Mouse (Mus musculus) heart, adult 2 months (tissue): ENCODE measurements around the gene Kalrn. TPM values are rescaled to one million over a fixed set of nuclear protein-coding genes. Genes with fewer than 3 reads are reported as not detected.

ENCODE experiments used
- DNase-seq, 2 experiments: peaks; one replicate each; pipeline ENCODE4 v3.0.0; 2021
- H3K27ac ChIP-seq: fragments of 200-600 bp; 2 replicates; pipeline ENCODE4 v1.8.1; 2022
- H3K27me3 ChIP-seq: fragments of 200-500 bp; 2 replicates; pipeline ENCODE4 v1.6.1; 2012; ENCODE audit warnings: mild to moderate bottlenecking, low read length, inconsistent platforms, mixed read lengths; ENCODE audit not compliant: control insufficient read depth, insufficient read depth
- H3K36me3 ChIP-seq: fragments of 200-500 bp; 2 replicates; pipeline ENCODE4 v1.6.1; 2012; ENCODE audit warnings: low read length, inconsistent platforms; ENCODE audit not compliant: control insufficient read depth, insufficient read depth
- H3K4me1 ChIP-seq: fragments of 200-500 bp; 2 replicates; pipeline ENCODE4 v1.6.1; 2011; ENCODE audit warnings: low read length; ENCODE audit not compliant: control insufficient read depth, insufficient read depth
- H3K4me3 ChIP-seq: fragments of 200-600 bp; 2 replicates; pipeline ENCODE4 v1.8.1; 2022
- H3K79me2 ChIP-seq: fragments of 200-500 bp; replicated peaks from 2 replicates; pipeline ENCODE4 v1.6.1; 2012; ENCODE audit warnings: mild to moderate bottlenecking, inconsistent platforms, low read length, moderate library complexity, mixed read lengths; ENCODE audit not compliant: control insufficient read depth, insufficient read depth
- H3K9ac ChIP-seq: fragments of 200-500 bp; 2 replicates; pipeline ENCODE4 v1.6.1; 2012; ENCODE audit warnings: low read depth, mild to moderate bottlenecking, control low read depth, inconsistent platforms, low read length, mixed read lengths
- CTCF ChIP-seq: fragments of 200-600 bp; IDR thresholded peaks from 2 replicates; pipeline ENCODE4 v1.8.1; 2022; ENCODE audit warnings: antibody characterized with exemption, mild to moderate bottlenecking, moderate library complexity
- EP300 ChIP-seq: fragments of 200-500 bp; IDR thresholded peaks from 2 replicates; pipeline ENCODE4 v1.6.1; 2011; ENCODE audit warnings: low read depth, low read length, control low read depth; ENCODE audit not compliant: insufficient read depth
- POLR2A ChIP-seq: fragments of 200-500 bp; IDR thresholded peaks from 2 replicates; pipeline ENCODE4 v1.6.1; 2011; ENCODE audit warnings: mild to moderate bottlenecking, low read depth, low read length, control low read depth; ENCODE audit not compliant: insufficient read depth
- WGBS: fragments of 180-500 bp; shearing (Covaris S2); methylation state at CpG from one replicate; pipeline ENCODE4 v1.1.7; 2018; 5-methylcytosine and 5-hydroxymethylcytosine counted together
- intact Hi-C: fragments of 180-260 bp; cut with DNase I; formaldehyde crosslinking; loops from one replicate; pipeline ENCODE4 v1.15.1; 2025
- polyA plus RNA-seq: library from polyadenylated mRNA; depleted of rRNA; stranded (reverse); fragments of >200 nt; gene quantifications from 2 replicates; pipeline ENCODE4 v1.2.3, GENCODE M21; 2012
- total RNA-seq, 2 experiments: library from RNA; stranded (reverse); gene quantifications; 2 replicates each; pipeline ENCODE4 v1.2.3; 2021

Gene Kalrn
- total and polyA plus RNA-seq, 3 experiments = 8.2 to 31.8 (median 26.1) TPM

GRCm38 (mm10) chr16:34376166-34376857, 197.0 kb downstream of the Kalrn start:
- no peak overlapping the region for H3K4me3 ChIP-seq
- TF ChIP-seq POLR2A = no peak
- TF ChIP-seq EP300 = no peak
- no peak for TF ChIP-seq CTCF
- intact Hi-C loops = loop anchor here (5.0 kb wide), 1 partner anchor 36 kb away; no protein-coding TSS in a partner anchor
- peaks cover 3% of the 10 kb centered on the region for H3K36me3 ChIP-seq
- H3K9ac ChIP-seq = no peak overlapping the region
- H3K27me3 ChIP-seq = no peaks in the 10 kb centered on the region
- H3K27ac ChIP-seq = peak overlapping the region; percentile 33
- no peaks in the 10 kb centered on the region for H3K79me2 ChIP-seq
- no peak for DNase-seq
- WGBS = 47% methylated on average over 12 of the region's 12 CpGs
- peaks cover 13% of the 10 kb centered on the region for H3K4me1 ChIP-seq

- Histone ChIP-seq H3K36me3 (peaks cover 3% of the 10 kb centered on the region), H3K79me2 (no peaks in the 10 kb centered on the region), H3K27me3 (no peaks in the 10 kb centered on the region), H3K27ac (peak overlapping the region; percentile 85; the same call in 1 of the 2 replicates), H3K4me3 (no peak overlapping the region), H3K9ac (no peak overlapping the region), H3K4me1 (peaks cover 17% of the 10 kb centered on the region)
- TF ChIP-seq EP300 = no peak
- peak; percentile 31 for TF ChIP-seq CTCF
- TF ChIP-seq POLR2A = no peak
- intact Hi-C loops = loop anchor here (2.0 to 5.0 kb wide), 2 partner anchors 69 to 119 kb away; no protein-coding TSS in a partner anchor
- WGBS = 85% methylated on average over 4 of the region's 4 CpGs
- DNase-seq = no peak
These were observed 199.8 kb downstream of the Kalrn start for GRCm38 (mm10) chr16:34373519-34373918.

GRCm38 (mm10) chr16:34372103-34372741, 201.1 kb downstream of the Kalrn start:
- Histone ChIP-seq H3K79me2 (no peaks in the 10 kb centered on the region), H3K4me1 (peaks cover 17% of the 10 kb centered on the region), H3K27ac (peak overlapping the region; percentile 85), H3K9ac (peak overlapping the region; percentile 19; the same call in 1 of the 2 replicates), H3K36me3 (peaks cover 3% of the 10 kb centered on the region), H3K4me3 (no peak overlapping the region), H3K27me3 (no peaks in the 10 kb centered on the region)
- intact Hi-C loops = loop anchor here (2.0 to 5.0 kb wide), 2 partner anchors 70 to 121 kb away; no protein-coding TSS in a partner anchor
- peak; percentile 73 to 76 for DNase-seq
- WGBS = 19% methylated on average over 15 of the region's 15 CpGs
- TF ChIP-seq CTCF (0 out of 2 replicates have a peak, but pooled peaks have one; percentile 4), EP300 (peak; percentile 82), POLR2A (peak; percentile 45; the same call in 1 of the 2 replicates)

- Histone ChIP-seq H3K36me3 (no peaks in the 10 kb centered on the region), H3K4me1 (no peaks in the 10 kb centered on the region), H3K9ac (no peak overlapping the region), H3K27ac (peak overlapping the region; percentile 59), H3K27me3 (no peaks in the 10 kb centered on the region), H3K79me2 (no peaks in the 10 kb centered on the region), H3K4me3 (no peak overlapping the region)
- no peak for TF ChIP-seq EP300
- no peak for TF ChIP-seq POLR2A
- no peak for TF ChIP-seq CTCF
- DNase-seq = peak in 1 of 2 experiments; percentile 42
- intact Hi-C loops = no loop called here
- 59% methylated on average over 4 of the region's 4 CpGs for WGBS
These were observed 214.1 kb downstream of the Kalrn start for GRCm38 (mm10) chr16:34359206-34359605.

GRCm38 (mm10) chr16:34355547-34355946, 217.8 kb downstream of the Kalrn start:
- WGBS = 89% methylated on average over 3 of the region's 3 CpGs
- H3K27ac ChIP-seq = no peak overlapping the region
- DNase-seq = no peak
- TF ChIP-seq CTCF (no peak), POLR2A (no peak), EP300 (no peak)
- no peaks in the 10 kb centered on the region for H3K27me3 ChIP-seq
- H3K79me2 ChIP-seq = no peaks in the 10 kb centered on the region
- H3K4me3 ChIP-seq = no peak overlapping the region
- H3K36me3 ChIP-seq = peaks cover 8% of the 10 kb centered on the region
- no peak overlapping the region for H3K9ac ChIP-seq
- intact Hi-C loops = no loop called here
- H3K4me1 ChIP-seq = peaks cover 7% of the 10 kb centered on the region

GRCm38 (mm10) chr16:34354042-34354441, 219.3 kb downstream of the Kalrn start:
- no peak overlapping the region for H3K4me3 ChIP-seq
- H3K36me3 ChIP-seq = peaks cover 8% of the 10 kb centered on the region
- intact Hi-C loops = no loop called here
- H3K27ac ChIP-seq = peak overlapping the region; percentile 83; the same call in 1 of the 2 replicates
- no peak for TF ChIP-seq POLR2A
- TF ChIP-seq CTCF = no peak
- no peak for TF ChIP-seq EP300
- H3K27me3 ChIP-seq = no peaks in the 10 kb centered on the region
- H3K4me1 ChIP-seq = peaks cover 7% of the 10 kb centered on the region
- no peaks in the 10 kb centered on the region for H3K79me2 ChIP-seq
- 85% methylated on average over 3 of the region's 3 CpGs for WGBS
- no peak overlapping the region for H3K9ac ChIP-seq
- DNase-seq = no peak
